Mouse (Mus musculus) E14TG2a.4 (cell line): ENCODE results near the gene Bank1.

Source experiments
- CTCF ChIP-seq: conservative IDR thresholded peaks from 2 replicates; pipeline ENCODE4 v1.5.1; 2014; ENCODE audit warnings: low read length
- NANOG ChIP-seq: IDR thresholded peaks from 2 replicates; pipeline ENCODE4 v1.6.1; 2014; ENCODE audit warnings: borderline replicate concordance, low read length, mixed read lengths

- no peak for TF ChIP-seq CTCF
- no peak for TF ChIP-seq NANOG
Observed at GRCm38 (mm10) chr3:136238790-136239189, 87.1 kb downstream of the Bank1 start.
